Mouse (Mus musculus) neural tube, embryonic 15.5 days (tissue): ENCODE results near the gene Cttnbp2nl. TPM values are rescaled to one million over a fixed set of nuclear protein-coding genes. Genes with fewer than 3 reads are reported as not detected.

Experiments
- ATAC-seq: fragments of 200-750 bp; cut with Nextera tagmentation; 2 replicates; pipeline ENCODE4 v1.8.0; 2017; ENCODE audit warnings: mild to moderate bottlenecking, moderate TSS enrichment, moderate library complexity; ENCODE audit not compliant: low FRiP score
- H3K27ac ChIP-seq: fragments of 300-500 bp; sonication (generic); replicated peaks from 2 replicates; pipeline ENCODE4 v1.5.1; 2015; ENCODE audit warnings: mild to moderate bottlenecking, inconsistent platforms
- H3K27me3 ChIP-seq: fragments of 300-500 bp; sonication (generic); replicated peaks from 2 replicates; pipeline ENCODE4 v1.6.1; 2015; ENCODE audit warnings: inconsistent platforms
- H3K36me3 ChIP-seq: fragments of 300-500 bp; sonication (generic); 2 replicates; pipeline ENCODE4 v1.6.1; 2015; ENCODE audit warnings: inconsistent platforms
- H3K4me1 ChIP-seq: fragments of 300-500 bp; sonication (generic); 2 replicates; pipeline ENCODE4 v1.6.1; 2015; ENCODE audit warnings: inconsistent platforms
- H3K4me2 ChIP-seq: fragments of 300-500 bp; sonication (generic); 2 replicates; pipeline ENCODE4 v1.6.1; 2015; ENCODE audit warnings: inconsistent platforms, mild to moderate bottlenecking, moderate library complexity
- H3K4me3 ChIP-seq: fragments of 300-500 bp; sonication (generic); replicated peaks from 2 replicates; pipeline ENCODE4 v1.5.1; 2015; ENCODE audit warnings: mild to moderate bottlenecking, inconsistent platforms
- H3K9ac ChIP-seq: fragments of 300-500 bp; sonication (generic); replicated peaks from 2 replicates; pipeline ENCODE4 v1.6.1; 2015; ENCODE audit warnings: mild to moderate bottlenecking, inconsistent platforms
- H3K9me3 ChIP-seq: fragments of 300-500 bp; sonication (generic); replicated peaks from 2 replicates; pipeline ENCODE4 v1.6.1; 2016; ENCODE audit warnings: inconsistent platforms
- WGBS: fragments of 180-500 bp; shearing (Covaris S2); methylation state at CpG from one replicate; pipeline ENCODE4 v1.1.7; 2015; ENCODE audit warnings: mixed read lengths; 5-methylcytosine and 5-hydroxymethylcytosine counted together
- polyA plus RNA-seq: library from polyadenylated mRNA; unstranded; fragments of >200 nt; fragmentation: Nextera tagmentation; extraction: Ambion mirVana; gene quantifications from 2 replicates; pipeline ENCODE4 v1.2.1, GENCODE M21; 2015

The Cttnbp2nl gene
- polyA plus RNA-seq, 1 experiment from 2014 or later = 38.8 TPM

- H3K9me3 ChIP-seq = no peaks in the 10 kb centered on the region
- H3K27ac ChIP-seq = peak overlapping the region; percentile 42
- WGBS = 10% methylated on average over 23 of the region's 23 CpGs
- peak overlapping the region; percentile 19; the same call in 1 of the 2 replicates for H3K4me3 ChIP-seq
- no peak overlapping the region for H3K9ac ChIP-seq
- H3K4me1 ChIP-seq = peaks cover 17% of the 10 kb centered on the region
- no peaks in the 10 kb centered on the region for H3K36me3 ChIP-seq
- H3K4me2 ChIP-seq = peak overlapping the region; percentile 46
- H3K27me3 ChIP-seq = no peaks in the 10 kb centered on the region
- peak; percentile 87 for ATAC-seq
These were observed 60.1 kb downstream of the Cttnbp2nl start for GRCm38 (mm10) chr3:104992709-104993388.

- Histone ChIP-seq H3K9me3 (no peaks in the 10 kb centered on the region), H3K27me3 (no peaks in the 10 kb centered on the region), H3K36me3 (no peaks in the 10 kb centered on the region), H3K9ac (no peak overlapping the region), H3K4me3 (no peak overlapping the region), H3K27ac (no peak overlapping the region), H3K4me2 (no peak overlapping the region), H3K4me1 (peaks cover 17% of the 10 kb centered on the region)
- WGBS = 79% methylated on average over 5 of the region's 5 CpGs
- ATAC-seq = no peak
These were observed 61.2 kb downstream of the Cttnbp2nl start for GRCm38 (mm10) chr3:104991703-104992102.

DNA sequence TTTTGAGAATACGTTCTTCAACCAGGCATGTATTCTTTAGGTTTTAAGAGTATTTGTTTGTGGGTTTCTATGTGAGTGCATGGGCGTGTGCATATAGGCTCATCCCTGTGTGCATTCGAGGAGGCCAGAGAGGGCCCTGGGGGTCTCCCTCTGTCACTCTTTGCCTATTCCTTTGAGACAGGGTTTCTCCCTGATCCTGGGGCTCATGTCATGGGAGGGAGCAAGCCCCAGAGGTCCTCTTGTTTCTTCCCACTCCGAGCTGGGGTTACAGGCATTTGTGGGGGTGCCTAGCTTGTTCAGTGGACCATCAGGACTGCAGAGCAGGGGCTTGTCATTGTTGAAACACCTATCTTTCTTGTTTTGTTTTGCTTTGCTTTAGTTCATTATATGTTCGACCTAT lies 65.1 kb downstream of the Cttnbp2nl start:
- no peak for ATAC-seq
- no peak overlapping the region for H3K27ac ChIP-seq
- WGBS = 78% methylated on average over 5 of the region's 5 CpGs

GRCm38 (mm10) chr3:104979735-104980134 lies 73.2 kb downstream of the Cttnbp2nl start:
- Histone ChIP-seq H3K9me3 (no peaks in the 10 kb centered on the region), H3K4me3 (no peak overlapping the region), H3K36me3 (no peaks in the 10 kb centered on the region), H3K9ac (no peak overlapping the region), H3K4me2 (no peak overlapping the region), H3K4me1 (no peaks in the 10 kb centered on the region), H3K27me3 (no peaks in the 10 kb centered on the region), H3K27ac (no peak overlapping the region)
- WGBS = 54% methylated on average over 5 of the region's 5 CpGs
- no peak for ATAC-seq

More for the DNA sequence above, 65.1 kb downstream of the Cttnbp2nl start:
- H3K4me3 ChIP-seq = no peak overlapping the region
- H3K4me2 ChIP-seq = no peak overlapping the region
- peaks cover 4% of the 10 kb centered on the region for H3K4me1 ChIP-seq
- no peaks in the 10 kb centered on the region for H3K9me3 ChIP-seq
- H3K27me3 ChIP-seq = no peaks in the 10 kb centered on the region
- H3K36me3 ChIP-seq = no peaks in the 10 kb centered on the region
- H3K9ac ChIP-seq = no peak overlapping the region

DNA sequence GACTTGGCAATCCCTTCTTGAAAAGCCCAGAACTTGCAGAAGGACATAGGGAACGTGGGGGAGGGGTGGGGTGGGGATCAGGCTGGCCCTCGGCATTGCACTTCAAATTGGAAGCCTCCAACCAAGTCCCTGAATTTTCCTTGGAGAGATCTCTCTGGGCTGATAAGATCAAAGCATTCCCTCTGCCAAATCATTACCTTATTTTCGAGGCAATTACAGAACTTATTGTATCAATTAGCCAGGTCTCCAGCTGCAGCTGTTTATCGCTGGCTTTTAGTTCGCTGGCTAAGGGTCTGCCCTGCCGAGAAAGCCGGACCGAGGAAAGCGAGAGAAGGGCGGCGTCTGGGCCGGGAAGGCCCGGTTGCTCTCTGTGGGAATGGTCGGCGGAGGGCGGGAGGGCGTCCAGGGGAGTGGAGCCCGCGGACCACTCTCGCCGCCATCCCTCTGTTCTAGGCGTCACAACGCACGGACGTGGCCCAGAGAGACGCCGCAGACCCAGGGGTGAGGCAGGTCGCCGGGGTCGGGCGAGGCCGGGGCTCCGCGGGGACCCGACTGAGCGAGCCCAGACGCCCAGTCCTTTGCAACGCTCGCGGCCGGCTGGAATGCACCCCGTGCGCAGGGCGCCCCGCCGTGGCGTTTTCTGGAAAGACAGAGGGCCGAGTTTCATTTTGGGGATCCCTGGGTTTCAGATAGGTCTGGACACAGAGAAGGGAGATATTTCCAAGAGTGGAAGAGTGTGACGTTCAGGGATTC lies 85.2 kb downstream of the Cttnbp2nl start:
- no peaks in the 10 kb centered on the region for H3K9me3 ChIP-seq
- H3K27me3 ChIP-seq = peaks cover 27% of the 10 kb centered on the region
- peak overlapping the region; percentile 46 for H3K4me3 ChIP-seq
- H3K4me1 ChIP-seq = peaks cover 9% of the 10 kb centered on the region
- H3K4me2 ChIP-seq = peak overlapping the region; percentile 75
- peak; percentile 62 for ATAC-seq
- no peaks in the 10 kb centered on the region for H3K36me3 ChIP-seq
- peak overlapping the region; percentile 48 for H3K9ac ChIP-seq
- H3K27ac ChIP-seq = no peak overlapping the region; the same call in 1 of the 2 replicates
- WGBS = under 1% methylated on average over 49 of the region's 49 CpGs

- Histone ChIP-seq H3K9me3 (no peaks in the 10 kb centered on the region), H3K4me2 (no peak overlapping the region), H3K36me3 (no peaks in the 10 kb centered on the region), H3K4me1 (peaks cover 25% of the 10 kb centered on the region), H3K27me3 (peaks cover 43% of the 10 kb centered on the region), H3K9ac (no peak overlapping the region), H3K27ac (no peak overlapping the region), H3K4me3 (no peak overlapping the region)
- ATAC-seq = no peak
- 75% methylated on average over 7 of the region's 7 CpGs for WGBS
These were observed 86.9 kb downstream of the Cttnbp2nl start for GRCm38 (mm10) chr3:104965991-104966554.

DNA sequence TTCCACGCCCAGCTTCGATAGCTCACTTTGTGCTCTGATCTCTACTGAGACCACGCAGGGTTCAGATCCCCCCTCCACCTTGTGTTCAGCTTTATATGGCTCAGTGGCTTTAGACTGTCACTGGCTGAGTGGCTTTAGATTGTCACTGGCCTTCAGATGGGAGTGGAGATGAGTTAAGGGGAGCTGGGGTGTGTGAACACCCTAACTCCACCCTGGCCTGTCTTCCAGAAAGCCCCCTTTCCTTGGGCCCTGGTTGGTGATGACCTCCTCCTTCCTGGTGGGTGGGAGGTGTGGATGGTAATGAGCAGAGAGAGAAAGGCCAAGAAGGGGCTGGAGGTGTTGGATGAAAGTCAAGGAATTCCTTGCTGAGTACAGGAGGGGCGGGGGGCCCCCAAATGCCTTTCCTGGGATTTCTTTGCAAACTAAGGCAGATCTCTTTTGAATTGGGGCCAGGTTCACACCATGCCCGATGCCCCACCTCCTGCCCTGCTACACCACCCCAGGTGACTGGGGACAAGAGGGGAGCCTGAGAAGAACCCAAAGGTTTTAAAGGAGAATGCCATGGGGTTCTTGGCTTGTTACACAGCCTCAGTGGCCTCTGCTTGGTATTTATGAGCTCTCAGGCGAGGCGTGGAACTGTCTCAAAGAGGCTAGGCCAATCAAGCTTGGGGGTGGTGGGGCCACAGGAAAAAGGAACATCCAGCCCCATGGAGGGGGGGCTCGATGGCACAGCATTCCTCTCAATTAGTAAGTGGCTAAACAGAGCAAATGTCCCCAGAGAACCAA lies 87.7 kb downstream of the Cttnbp2nl start:
- WGBS = 69% methylated on average over 8 of the region's 8 CpGs
- Histone ChIP-seq H3K4me3 (no peak overlapping the region), H3K9ac (no peak overlapping the region), H3K9me3 (no peaks in the 10 kb centered on the region), H3K4me2 (no peak overlapping the region), H3K36me3 (no peaks in the 10 kb centered on the region), H3K4me1 (peaks cover 31% of the 10 kb centered on the region), H3K27me3 (peaks cover 51% of the 10 kb centered on the region), H3K27ac (no peak overlapping the region)
- no peak for ATAC-seq

GRCm38 (mm10) chr3:104963331-104964276 lies 89.3 kb downstream of the Cttnbp2nl start:
- H3K27me3 ChIP-seq = peaks cover 66% of the 10 kb centered on the region
- no peak for ATAC-seq
- H3K36me3 ChIP-seq = no peaks in the 10 kb centered on the region
- no peak overlapping the region for H3K4me2 ChIP-seq
- no peak overlapping the region for H3K27ac ChIP-seq
- H3K4me3 ChIP-seq = no peak overlapping the region
- WGBS = 29% methylated on average over 12 of the region's 13 CpGs
- H3K9me3 ChIP-seq = no peaks in the 10 kb centered on the region
- peaks cover 31% of the 10 kb centered on the region for H3K4me1 ChIP-seq
- no peak overlapping the region for H3K9ac ChIP-seq

DNA sequence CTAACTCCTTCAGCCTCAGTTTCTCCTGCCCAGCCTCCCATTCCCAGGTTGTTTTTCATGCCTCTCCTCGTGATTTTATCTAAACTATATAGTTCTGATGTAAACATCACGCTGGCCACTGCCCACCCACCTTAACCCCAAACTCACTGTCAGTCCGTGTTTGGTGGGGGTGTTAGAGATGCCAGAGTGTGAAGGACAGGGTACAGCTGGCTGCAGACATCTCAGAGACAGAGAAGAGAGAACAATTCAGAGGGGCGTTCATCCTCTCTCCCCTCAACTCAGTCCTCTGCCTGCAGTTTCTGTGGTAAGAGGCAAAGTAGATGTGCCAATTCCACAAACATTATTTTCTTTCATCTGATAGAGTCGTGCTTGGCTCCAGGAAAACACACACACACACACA lies 90.1 kb downstream of the Cttnbp2nl start:
- no peaks in the 10 kb centered on the region for H3K9me3 ChIP-seq
- no peak overlapping the region for H3K27ac ChIP-seq
- no peak overlapping the region for H3K9ac ChIP-seq
- no peak for ATAC-seq
- H3K4me3 ChIP-seq = no peak overlapping the region
- 8% methylated on average over 5 of the region's 5 CpGs for WGBS
- no peak overlapping the region for H3K4me2 ChIP-seq
- H3K4me1 ChIP-seq = peaks cover 28% of the 10 kb centered on the region
- H3K36me3 ChIP-seq = no peaks in the 10 kb centered on the region
- peaks cover 68% of the 10 kb centered on the region for H3K27me3 ChIP-seq

DNA sequence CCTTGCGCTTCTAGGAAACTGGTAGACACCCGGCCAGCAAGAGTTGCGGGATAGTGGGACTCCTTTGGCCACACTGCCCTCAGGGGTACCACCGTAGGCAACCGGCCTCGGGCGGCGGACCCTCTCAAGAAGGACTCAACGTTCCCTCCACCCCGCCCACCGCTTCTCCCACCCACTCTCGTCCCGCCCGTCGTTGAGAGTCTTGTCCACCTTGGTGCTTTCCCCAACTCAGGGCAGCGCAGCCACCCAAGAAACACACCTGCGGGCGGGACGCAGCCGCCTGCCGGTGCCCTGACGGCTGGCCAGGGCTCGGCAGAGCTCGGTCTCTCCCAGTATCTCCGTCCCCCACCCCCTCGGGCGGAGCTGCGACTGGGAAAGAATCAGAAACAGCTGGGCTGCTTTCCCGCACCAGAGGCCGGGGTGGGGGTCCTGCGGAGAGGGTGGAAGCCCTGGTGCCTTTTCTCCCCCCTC lies 90.8 kb downstream of the Cttnbp2nl start:
- H3K4me1 ChIP-seq = peaks cover 23% of the 10 kb centered on the region
- peaks cover 71% of the 10 kb centered on the region for H3K27me3 ChIP-seq
- 0 out of 2 replicates have a peak, but pooled peaks have one; percentile 9 for ATAC-seq
- H3K9me3 ChIP-seq = no peaks in the 10 kb centered on the region
- no peak overlapping the region for H3K9ac ChIP-seq
- WGBS = under 1% methylated on average over 31 of the region's 31 CpGs
- H3K4me3 ChIP-seq = peak overlapping the region; percentile 53
- H3K27ac ChIP-seq = no peak overlapping the region
- no peaks in the 10 kb centered on the region for H3K36me3 ChIP-seq
- H3K4me2 ChIP-seq = peak overlapping the region; percentile 66
